Mouse (Mus musculus): ENCODE data around the gene Zmat3. TPM values are rescaled to one million over a fixed set of nuclear protein-coding genes. Genes with fewer than 3 reads are reported as not detected.

Gene Zmat3
- total RNA-seq, 2 experiments from 2014 or later = 96.0 to 98.3 TPM

DNA sequence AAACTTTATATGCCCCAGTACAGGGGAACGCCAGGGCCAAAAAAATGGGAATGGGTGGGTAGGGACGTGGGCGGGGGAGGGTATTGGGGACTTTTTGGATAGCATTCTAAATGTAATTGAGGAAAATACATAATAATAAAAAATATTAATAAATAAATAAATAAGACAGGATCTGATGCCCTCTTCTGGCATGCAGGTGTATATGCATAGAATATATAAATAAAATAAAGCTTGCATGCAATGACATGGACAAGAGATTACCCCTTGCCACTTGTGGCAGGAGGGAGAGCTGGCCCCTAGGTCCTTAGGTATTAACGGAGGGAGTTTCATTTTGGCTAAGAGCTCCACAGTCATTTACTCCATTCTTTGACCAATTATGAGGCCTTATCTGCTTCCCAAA lies 51.1 kb downstream of the Zmat3 start:
- DNase-seq (ENCODE audit: low spot score in 2 of 2) = no peak
- intact Hi-C loops (cut with DNase I) = loop anchor here (5.0 kb wide), 1 partner anchor 127 kb away; no protein-coding TSS in a partner anchor

DNA sequence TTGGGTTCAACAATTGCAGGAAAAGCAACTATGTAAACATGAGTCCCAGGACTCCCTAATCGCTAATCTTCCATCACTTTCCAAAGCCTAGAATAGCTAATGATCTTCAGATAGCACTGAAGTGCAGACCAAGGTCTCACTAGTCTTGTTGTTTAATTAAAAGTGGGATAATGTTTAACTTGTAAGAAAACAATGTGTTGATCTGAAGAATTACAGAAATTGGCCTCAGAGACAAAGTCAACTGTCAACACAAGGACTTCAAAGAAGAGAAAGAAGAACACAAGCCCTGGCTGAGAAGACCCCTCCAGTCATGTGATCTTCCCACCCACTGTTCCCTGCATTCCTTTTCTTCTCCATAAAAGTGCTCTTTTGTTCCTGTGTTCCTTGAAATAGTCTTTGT lies 61.6 kb downstream of the Zmat3 start:
- intact Hi-C loops (cut with DNase I) = no loop called here
- no peak for DNase-seq (ENCODE audit: low spot score in 2 of 2)

DNA sequence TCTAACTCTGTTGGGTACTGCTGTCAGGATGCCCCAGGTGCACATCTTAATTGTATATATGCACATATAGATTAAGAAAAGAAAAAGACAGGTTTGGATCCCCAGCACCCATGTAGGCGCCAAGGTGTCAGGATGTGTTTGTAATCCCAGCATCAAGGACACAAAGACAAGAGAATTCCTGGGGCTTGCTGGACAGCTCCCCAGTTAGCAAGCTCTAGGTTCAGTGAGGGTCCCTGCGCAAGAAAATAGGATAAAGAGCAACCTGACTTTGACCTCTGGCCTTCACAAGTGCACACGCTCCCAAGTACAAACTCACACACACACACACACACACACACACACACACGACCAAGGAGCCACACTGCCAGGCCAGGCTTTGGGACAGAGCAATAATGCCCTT lies 73.8 kb downstream of the Zmat3 start:
- intact Hi-C loops (cut with DNase I) = no loop called here
- DNase-seq (ENCODE audit: low spot score in 2 of 2) = no peak

Other genes with a start within 250 kb of the Zmat3 start
- gene Pik3ca, start 31.7 kb upstream of the Zmat3 start, total RNA-seq (2021) = 10 to 100 TPM; 60.9 to 62.3 TPM
- under 1 TPM; 0.57 to 0.76 TPM for gene Kcnmb3, start 126.2 kb upstream of the Zmat3 start, total RNA-seq (2021)
- 10 to 100 TPM; 34.2 to 35.4 TPM for gene Zfp639, start 144.2 kb upstream of the Zmat3 start, total RNA-seq (2021)
- 100 to 1,000 TPM; 106 to 124 TPM for gene Mfn1, start 163.5 kb upstream of the Zmat3 start, total RNA-seq (2021)